Mouse (Mus musculus) left cerebral cortex, postnatal 14 days (tissue): Measurements from ENCODE around the gene Iqgap2. TPM values are rescaled to one million over a fixed set of nuclear protein-coding genes. Genes with fewer than 3 reads are reported as not detected.
A peak's percentile ranks its signal among the peaks of the same experiment; 100 is the strongest.

Source experiments
- DNase-seq, 2 experiments: peaks; one replicate each; pipeline ENCODE4 v3.0.0; 2021 to 2022; ENCODE audit warnings: low spot score in 2 of 2, mixed read lengths in 1 of 2
- intact Hi-C: fragments of 180-260 bp; cut with DNase I; formaldehyde crosslinking; loops from one replicate; pipeline ENCODE4 v1.15.1; 2025
- total RNA-seq, 2 experiments: library from RNA; stranded (reverse); gene quantifications; 2 replicates each; pipeline ENCODE4 v1.2.3; 2021

The Iqgap2 gene
- total RNA-seq, 2 experiments from 2014 or later, result 15.9 to 17.2 TPM

- no peak for DNase-seq
- intact Hi-C loops, result no loop called here
These were observed 3.1 kb downstream of the Iqgap2 start for GRCm38 (mm10) chr13:95888621-95889020.

- intact Hi-C loops, result no loop called here
- no peak for DNase-seq
These were observed 3.6 kb downstream of the Iqgap2 start for GRCm38 (mm10) chr13:95888170-95888569.

GRCm38 (mm10) chr13:95887375-95887774 is 4.3 kb downstream of the Iqgap2 start:
- no peak for DNase-seq
- intact Hi-C loops, result no loop called here

GRCm38 (mm10) chr13:95884455-95884854 is 7.3 kb downstream of the Iqgap2 start:
- intact Hi-C loops, result no loop called here
- DNase-seq, result no peak

- intact Hi-C loops, result no loop called here
- no peak for DNase-seq
These were observed 9.7 kb downstream of the Iqgap2 start for GRCm38 (mm10) chr13:95882001-95882400.

- intact Hi-C loops, result no loop called here
- DNase-seq, result no peak
These were observed 10.3 kb downstream of the Iqgap2 start for GRCm38 (mm10) chr13:95881427-95881826.

- no peak for DNase-seq
- intact Hi-C loops, result no loop called here
These were observed 11.1 kb downstream of the Iqgap2 start for GRCm38 (mm10) chr13:95880633-95881032.

GRCm38 (mm10) chr13:95871993-95872392 is 19.7 kb downstream of the Iqgap2 start:
- intact Hi-C loops, result no loop called here
- peak; percentile 34 to 43 for DNase-seq

- intact Hi-C loops, result no loop called here
These were observed 21.1 kb downstream of the Iqgap2 start for GRCm38 (mm10) chr13:95870626-95871025.

GRCm38 (mm10) chr13:95868896-95869540 is 22.7 kb downstream of the Iqgap2 start:
- intact Hi-C loops, result no loop called here
- no peak for DNase-seq

More at GRCm38 (mm10) chr13:95870626-95871025, 21.1 kb downstream of the Iqgap2 start:
- DNase-seq, result no peak

- intact Hi-C loops, result no loop called here
- no peak for DNase-seq
These were observed 29.5 kb downstream of the Iqgap2 start for GRCm38 (mm10) chr13:95862201-95862600.

GRCm38 (mm10) chr13:95859271-95859670 is 32.5 kb downstream of the Iqgap2 start:
- DNase-seq, result no peak

GRCm38 (mm10) chr13:95858866-95859265 is 32.9 kb downstream of the Iqgap2 start:
- DNase-seq, result no peak
- intact Hi-C loops, result no loop called here

More at GRCm38 (mm10) chr13:95859271-95859670, 32.5 kb downstream of the Iqgap2 start:
- intact Hi-C loops, result no loop called here

- intact Hi-C loops, result no loop called here
- DNase-seq, result no peak
These were observed 36.2 kb downstream of the Iqgap2 start for GRCm38 (mm10) chr13:95855537-95855936.

GRCm38 (mm10) chr13:95851611-95852010 is 40.1 kb downstream of the Iqgap2 start:
- DNase-seq, result no peak
- intact Hi-C loops, result no loop called here

- intact Hi-C loops, result no loop called here
- DNase-seq, result no peak
These were observed 41.3 kb downstream of the Iqgap2 start for GRCm38 (mm10) chr13:95850451-95850850.

GRCm38 (mm10) chr13:95849501-95850007 is 42.2 kb downstream of the Iqgap2 start:
- intact Hi-C loops, result no loop called here
- peak; percentile 26 to 37 for DNase-seq

- DNase-seq, result no peak
- intact Hi-C loops, result no loop called here
These were observed 45.4 kb downstream of the Iqgap2 start for GRCm38 (mm10) chr13:95846364-95846763.

GRCm38 (mm10) chr13:95844950-95845349 is 46.8 kb downstream of the Iqgap2 start:
- intact Hi-C loops, result no loop called here

GRCm38 (mm10) chr13:95843411-95844026 is 48.2 kb downstream of the Iqgap2 start:
- DNase-seq, result no peak
- intact Hi-C loops, result no loop called here

More at GRCm38 (mm10) chr13:95844950-95845349, 46.8 kb downstream of the Iqgap2 start:
- DNase-seq, result no peak

- DNase-seq, result no peak
- intact Hi-C loops, result no loop called here
These were observed 48.9 kb downstream of the Iqgap2 start for GRCm38 (mm10) chr13:95842803-95843202.
